Mouse (Mus musculus) kidney, postnatal 4 days (tissue): ENCODE results near the gene Ctbp2.
A peak's percentile ranks its signal among the peaks of the same experiment; 100 is the strongest.

Experiments used
- DNase-seq, 2 experiments: peaks; one replicate each; pipeline ENCODE4 v3.0.0; 2021; ENCODE audit warnings: mixed read lengths in 2 of 2

Ctbp2 gene

DNA sequence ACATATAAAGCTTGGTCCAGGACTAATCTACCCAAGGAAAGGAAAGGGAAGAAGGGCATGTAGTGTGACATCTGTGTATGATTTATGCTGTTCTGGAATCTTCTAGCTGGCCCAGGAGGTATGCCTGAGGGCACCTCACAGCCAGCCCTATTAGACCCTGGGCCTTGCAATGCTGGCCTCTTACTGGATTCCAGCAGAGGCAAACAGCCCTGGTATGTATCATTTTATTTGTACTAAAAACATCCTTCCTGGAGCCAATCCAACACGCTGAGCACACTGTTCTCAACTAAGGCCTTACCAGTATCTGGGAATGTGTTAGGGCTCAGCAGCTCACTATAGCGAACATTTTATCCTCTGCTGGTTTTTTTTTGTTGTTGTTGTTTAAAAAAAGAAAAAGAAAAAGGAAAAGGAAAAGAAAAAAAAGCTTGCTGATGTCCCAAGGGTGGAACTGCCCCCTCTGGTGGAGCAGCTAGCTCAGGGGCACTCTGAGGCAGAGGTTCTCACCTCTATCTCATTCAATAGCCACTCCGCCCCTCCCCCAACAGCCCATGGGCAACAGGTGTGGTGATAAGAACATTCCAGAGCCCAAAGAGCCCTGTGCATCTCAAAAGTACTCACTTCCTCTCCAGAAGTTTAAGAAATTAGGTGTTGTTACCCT is 83.3 kb downstream of the Ctbp2 start:
- DNase-seq: peak; percentile 31 to 49

- DNase-seq: no peak
These were observed 84.4 kb downstream of the Ctbp2 start for GRCm38 (mm10) chr7:133039556-133040255.

DNA sequence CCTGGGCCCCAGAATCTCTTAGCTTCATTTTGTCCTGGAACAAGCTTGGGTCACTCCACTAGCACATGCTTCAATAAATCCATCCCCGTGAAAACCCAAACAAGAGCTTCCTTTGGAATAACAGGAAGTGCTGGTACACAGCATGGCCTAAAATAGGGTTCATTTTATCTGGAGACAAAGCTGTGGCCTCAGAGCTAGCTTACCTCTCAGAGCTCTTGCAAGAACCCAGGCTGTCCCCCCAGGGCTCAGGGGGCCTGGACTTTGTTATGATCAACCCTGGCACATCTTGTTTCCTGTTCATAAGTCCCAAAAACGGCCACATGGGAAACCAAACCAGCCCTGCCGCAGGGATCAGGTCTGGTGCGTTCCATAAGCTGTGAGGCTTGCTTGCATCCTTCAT is 86.5 kb downstream of the Ctbp2 start:
- DNase-seq: no peak

DNA sequence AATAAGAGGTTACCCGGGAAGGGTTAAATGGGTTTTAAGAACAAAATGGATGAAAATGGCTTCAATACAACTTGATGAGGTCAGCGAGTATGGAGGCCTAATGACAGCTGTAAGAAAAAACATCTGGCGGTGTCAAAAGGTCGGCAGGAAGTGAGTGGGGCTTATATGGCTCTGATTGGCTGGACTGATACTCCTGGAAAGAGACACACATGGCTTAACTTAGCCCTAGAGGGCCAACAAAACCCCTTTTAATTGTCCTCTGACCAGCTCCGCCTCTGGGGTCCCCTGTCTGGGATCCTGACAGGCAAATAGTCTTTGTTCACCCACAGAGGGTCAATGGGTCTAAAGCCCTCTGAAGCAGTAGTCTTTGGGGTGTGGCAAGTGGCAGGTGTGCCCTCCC is 86.9 kb downstream of the Ctbp2 start:
- peak; percentile 50 to 67 for DNase-seq

DNA sequence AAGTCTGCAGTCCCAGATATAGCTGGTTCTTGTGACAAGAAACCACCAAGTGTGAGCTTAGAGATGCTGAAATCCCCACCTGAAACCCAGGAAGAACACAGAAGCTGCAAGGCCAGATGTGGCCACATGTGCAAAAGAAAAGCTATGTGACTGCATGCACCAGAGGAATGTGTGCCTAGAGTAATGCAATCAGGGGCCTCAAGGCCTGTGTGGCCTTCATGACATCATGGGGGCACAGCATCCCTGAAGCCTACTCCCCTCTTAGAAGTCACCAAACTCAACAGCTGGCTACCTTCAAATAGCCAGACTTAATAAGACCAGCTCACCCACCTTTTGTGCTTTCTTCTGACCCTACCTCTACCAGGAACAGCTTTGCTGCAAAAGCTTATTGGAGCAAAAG is 88.3 kb downstream of the Ctbp2 start:
- no peak for DNase-seq

DNA sequence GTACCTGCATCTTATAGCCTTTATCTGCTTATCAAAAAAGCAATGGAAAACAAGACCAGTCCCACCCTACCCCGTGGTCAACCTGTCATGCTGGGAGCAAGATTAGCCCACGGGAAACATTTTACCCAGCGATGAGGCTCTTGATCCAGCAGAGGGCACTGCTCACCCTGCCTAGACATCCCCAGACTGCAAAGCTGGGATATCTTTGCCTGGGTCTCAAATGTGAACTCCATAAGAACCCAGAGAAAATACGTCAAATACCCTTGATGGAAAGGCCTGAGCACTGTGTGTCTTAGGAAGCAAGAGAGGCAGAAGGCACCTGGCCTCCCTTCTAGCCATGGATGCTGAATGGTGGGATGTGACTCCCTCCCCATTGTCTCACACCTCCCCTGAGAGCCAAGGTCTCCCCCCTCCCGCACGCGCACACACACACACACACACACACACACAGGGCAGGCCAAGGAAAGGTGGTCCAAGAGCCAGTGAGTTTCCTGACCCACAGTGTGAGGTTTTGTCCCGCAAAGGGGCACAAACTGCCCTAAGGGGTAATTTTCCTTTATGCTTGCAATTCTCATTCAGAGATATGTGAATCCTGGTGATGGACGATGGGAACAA is 91.5 kb downstream of the Ctbp2 start:
- peak; percentile 74 to 79 for DNase-seq

- DNase-seq: no peak
These were observed 94.6 kb downstream of the Ctbp2 start for GRCm38 (mm10) chr7:133029496-133030047.

DNA sequence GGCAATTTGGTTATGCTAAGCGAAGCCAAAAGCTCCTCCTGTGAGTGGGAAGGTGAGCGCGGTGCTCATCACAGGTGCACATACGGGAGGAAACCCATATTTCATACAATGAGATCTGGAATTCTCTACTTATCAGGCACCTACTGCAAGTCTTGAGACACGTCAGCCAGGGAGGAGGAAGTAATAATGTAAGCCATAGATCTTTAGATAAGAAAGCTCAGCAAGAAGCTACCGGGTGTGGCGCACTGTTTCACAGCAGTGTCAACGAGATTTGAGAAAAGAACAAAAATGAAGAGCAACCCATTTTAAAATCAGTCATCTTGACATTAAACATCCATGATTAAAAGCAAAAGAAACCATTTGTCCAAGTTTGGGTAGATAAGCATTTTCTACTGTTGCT is 95.2 kb downstream of the Ctbp2 start:
- DNase-seq: no peak

- no peak for DNase-seq
These were observed 96.2 kb downstream of the Ctbp2 start for GRCm38 (mm10) chr7:133027930-133028329.

GRCm38 (mm10) chr7:133024694-133025093 is 99.5 kb downstream of the Ctbp2 start:
- no peak for DNase-seq

- DNase-seq: peak in 1 of 2 experiments; percentile 17
These were observed 104.6 kb downstream of the Ctbp2 start for GRCm38 (mm10) chr7:133019481-133020020.

GRCm38 (mm10) chr7:133018961-133019360 is 105.2 kb downstream of the Ctbp2 start:
- no peak for DNase-seq

GRCm38 (mm10) chr7:133015416-133016070 is 108.6 kb downstream of the Ctbp2 start:
- peak; percentile 54 to 59 for DNase-seq

DNA sequence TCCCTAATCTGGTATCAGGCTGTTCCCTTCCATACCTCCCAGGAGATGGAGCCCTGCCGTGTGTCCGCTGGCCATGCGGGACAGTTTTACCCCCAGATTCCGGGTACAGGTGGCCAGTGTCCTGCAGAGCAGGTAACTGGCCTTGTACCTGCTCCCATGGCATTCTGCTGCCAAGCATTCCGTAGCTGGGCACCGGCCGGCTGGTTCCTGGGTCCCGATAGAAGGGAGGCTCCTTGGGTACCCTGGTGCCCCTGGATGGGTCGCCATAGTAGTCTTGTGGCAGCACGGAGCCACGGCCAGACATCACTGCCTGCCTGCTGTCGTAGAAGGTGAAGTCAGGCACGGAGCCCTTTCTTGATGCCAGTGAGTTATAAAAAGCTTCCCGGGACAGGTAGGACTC is 109.5 kb downstream of the Ctbp2 start:
- DNase-seq: no peak

GRCm38 (mm10) chr7:133013923-133014322 is 110.2 kb downstream of the Ctbp2 start:
- DNase-seq: no peak

DNA sequence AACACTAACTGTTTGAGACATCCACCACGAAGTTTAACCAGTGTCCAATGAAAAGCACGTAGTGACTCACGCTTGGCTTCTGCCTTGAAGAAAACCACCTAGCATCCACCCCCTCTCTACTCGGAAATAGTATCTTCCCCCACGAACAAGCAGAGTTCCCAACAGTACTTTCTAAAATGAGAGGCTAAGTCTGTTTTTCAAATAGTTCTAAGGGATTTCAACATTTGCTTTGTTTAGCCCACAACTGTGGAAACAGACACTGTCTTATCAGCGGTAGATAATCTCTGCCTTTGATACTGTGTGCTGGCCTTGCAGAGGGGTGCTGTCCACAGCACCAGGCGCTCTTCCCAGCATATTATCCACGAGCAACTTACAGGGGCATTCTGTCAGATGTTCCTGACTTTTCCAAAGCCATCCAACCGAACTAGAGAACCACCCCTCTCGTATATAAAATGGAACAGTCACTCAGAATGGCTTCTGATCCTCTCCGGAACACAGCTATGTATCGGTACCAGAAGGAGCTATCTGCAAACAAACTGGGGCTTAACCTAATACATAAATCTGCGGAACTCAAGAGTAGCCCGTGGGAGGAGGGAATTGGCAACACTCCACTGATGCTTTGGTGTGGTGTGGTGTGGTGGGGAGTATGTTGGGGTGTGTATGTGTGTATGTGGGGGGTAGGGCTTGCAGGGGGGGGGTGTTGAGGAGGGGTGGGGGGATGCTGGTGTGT is 111.4 kb downstream of the Ctbp2 start:
- DNase-seq: no peak

- no peak for DNase-seq
These were observed 112.5 kb downstream of the Ctbp2 start for GRCm38 (mm10) chr7:133011611-133012010.

GRCm38 (mm10) chr7:133011191-133011590 is 113.0 kb downstream of the Ctbp2 start:
- DNase-seq: peak; percentile 16 to 33

DNA sequence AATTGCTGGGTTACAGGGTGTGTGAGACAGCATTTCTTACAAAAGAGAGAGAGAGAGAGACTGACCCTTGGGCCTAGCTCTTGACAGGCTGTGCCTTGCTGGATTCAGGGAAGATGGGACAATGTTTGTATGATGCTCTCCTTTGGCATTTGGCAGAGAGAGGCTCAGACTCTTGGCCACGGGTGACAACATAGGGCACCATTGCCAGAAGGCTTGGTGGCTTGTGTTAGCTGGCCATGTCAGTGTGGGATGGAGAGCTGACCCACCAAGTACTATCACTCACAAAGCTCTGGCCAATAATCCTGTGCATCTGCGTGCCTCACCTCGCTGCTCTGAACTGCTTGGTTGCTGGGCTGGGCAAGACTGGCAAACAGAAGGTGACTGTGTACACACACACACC is 113.7 kb downstream of the Ctbp2 start:
- DNase-seq: no peak

GRCm38 (mm10) chr7:133009676-133010075 is 114.5 kb downstream of the Ctbp2 start:
- DNase-seq: no peak

GRCm38 (mm10) chr7:133008663-133009062 is 115.5 kb downstream of the Ctbp2 start:
- no peak for DNase-seq

DNA sequence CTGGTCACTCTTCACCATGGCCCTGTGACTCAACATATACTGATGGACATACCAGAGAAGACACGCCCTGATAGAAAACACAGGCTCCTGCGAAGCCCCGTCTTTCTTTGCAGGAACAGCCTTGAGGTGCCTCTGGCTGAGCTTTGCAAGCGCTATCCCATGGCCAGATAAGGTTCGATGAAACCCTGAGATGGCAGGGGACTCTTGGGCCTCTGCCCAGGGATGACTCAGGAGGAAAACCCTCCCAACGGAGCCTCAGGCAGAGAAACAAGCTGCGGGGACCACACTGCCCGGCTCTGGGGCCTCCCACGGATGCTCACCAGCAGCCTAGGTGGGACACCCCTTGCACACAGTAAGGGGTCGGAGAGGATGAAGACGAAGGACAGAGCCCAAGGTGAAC is 116.8 kb downstream of the Ctbp2 start:
- no peak for DNase-seq
